Mouse (Mus musculus) olfactory bulb, adult 2 months (tissue): ENCODE measurements around the gene Tspan5.

Source experiments
- CTCF ChIP-seq: fragments of 200-500 bp; IDR thresholded peaks from 2 replicates; pipeline ENCODE4 v1.5.1; 2012; ENCODE audit warnings: low read depth, mild to moderate bottlenecking, low read length, moderate library complexity; ENCODE audit not compliant: insufficient read depth
- POLR2A ChIP-seq: fragments of 200-500 bp; IDR thresholded peaks from 2 replicates; pipeline ENCODE4 v1.6.1; 2012; ENCODE audit warnings: mild to moderate bottlenecking, low read depth, low read length, moderate library complexity; ENCODE audit not compliant: insufficient read depth

DNA sequence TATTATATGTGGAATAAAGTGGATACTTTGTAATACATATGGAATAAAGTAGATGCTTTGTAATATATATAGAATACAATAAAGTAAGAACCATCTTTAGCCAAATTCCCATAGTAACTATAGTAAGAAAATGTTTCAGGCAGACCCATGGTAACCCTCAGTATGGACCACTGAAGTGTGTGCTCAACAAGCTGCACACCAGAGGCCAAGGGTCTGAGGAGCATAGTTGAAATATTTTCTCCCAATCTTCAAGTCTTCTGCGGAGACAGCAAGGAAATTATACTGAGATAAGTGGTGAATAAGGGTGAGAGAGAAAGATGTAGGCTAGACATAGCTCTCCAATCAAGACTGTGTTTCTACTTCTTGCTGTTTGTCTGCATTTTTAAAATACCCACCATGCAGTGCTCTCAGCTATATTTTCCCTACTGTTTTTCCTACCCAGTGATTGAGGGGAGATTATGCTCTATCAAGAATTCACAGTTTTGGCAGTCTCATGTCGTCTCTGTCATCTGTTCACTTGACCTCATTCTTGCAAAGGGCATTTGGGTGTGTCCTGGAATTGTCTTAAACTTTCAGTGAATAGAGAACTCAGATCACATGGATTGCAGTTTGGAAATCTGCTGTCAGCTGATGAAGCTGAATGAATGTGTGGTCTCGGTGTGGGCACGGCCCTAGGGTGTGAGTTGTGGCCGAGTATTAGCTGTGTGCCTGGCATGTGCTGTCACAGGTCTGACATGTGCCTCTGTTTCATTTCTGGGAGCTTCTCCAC, 75.1 kb downstream of the Tspan5 start:
- TF ChIP-seq CTCF: no peak
- TF ChIP-seq POLR2A: no peak
